Mouse (Mus musculus) C2C12 (cell line): ENCODE data around the gene Agap2. TPM values are rescaled to one million over a fixed set of nuclear protein-coding genes. Genes with fewer than 3 reads are reported as not detected.
A peak's percentile ranks its signal among the peaks of the same experiment; 100 is the strongest.
"Not testable (repeated sequence)": the region's sequence is repeated elsewhere in the genome, so short reads cannot be mapped to it uniquely, and the experiment has no call there.

Experiments
- H3K27me3 ChIP-seq: one replicate; pipeline ENCODE4 v1.6.1; 2011; ENCODE audit not compliant: control insufficient read depth, insufficient read depth, insufficient read length
- H3K36me3 ChIP-seq: one replicate; pipeline ENCODE4 v1.6.1; 2011; ENCODE audit not compliant: control insufficient read depth, insufficient read depth
- H3K4me3 ChIP-seq: one replicate; pipeline ENCODE4 v1.5.1; 2011; ENCODE audit warnings: mild to moderate bottlenecking, control low read depth; ENCODE audit not compliant: poor library complexity, insufficient read depth, severe bottlenecking
- H3K79me2 ChIP-seq: one replicate; pipeline ENCODE4 v1.6.1; 2011; ENCODE audit not compliant: control insufficient read depth, insufficient read depth
- H3K79me3 ChIP-seq: one replicate; pipeline ENCODE4 v1.6.1; 2011; ENCODE audit warnings: low read depth, control low read depth
- H3ac ChIP-seq: one replicate; pipeline ENCODE3; 2011; ENCODE audit warnings: low read depth; ENCODE audit not compliant: control insufficient read depth, insufficient read length
- CEBPB ChIP-seq: IDR thresholded peaks from one replicate; pipeline ENCODE4 v1.6.1; 2011; ENCODE audit warnings: low read depth, mild to moderate bottlenecking, control low read depth, moderate library complexity
- CTCF ChIP-seq: IDR thresholded peaks from one replicate; pipeline ENCODE4 v1.5.1; 2011; ENCODE audit not compliant: control insufficient read depth, insufficient read depth, insufficient read length
- FOSL1 ChIP-seq: IDR thresholded peaks from one replicate; pipeline ENCODE4 v1.8.0; 2011; ENCODE audit warnings: mild to moderate bottlenecking, low read length; ENCODE audit not compliant: poor library complexity, insufficient read depth, severe bottlenecking
- MAX ChIP-seq: IDR thresholded peaks from one replicate; pipeline ENCODE4 v1.6.1; 2011; ENCODE audit warnings: mild to moderate bottlenecking, control low read depth
- MYOD1 ChIP-seq: IDR thresholded peaks from one replicate; pipeline ENCODE4 v1.6.1; 2011; ENCODE audit warnings: low read depth; ENCODE audit not compliant: control insufficient read depth, insufficient read length
- MYOG ChIP-seq: IDR thresholded peaks from one replicate; pipeline ENCODE4 v1.6.1; 2011; ENCODE audit not compliant: control insufficient read depth, insufficient read length; ENCODE audit errors: extremely low read depth
- USF1 ChIP-seq: IDR thresholded peaks from one replicate; pipeline ENCODE4 v1.6.1; 2011; ENCODE audit warnings: low read depth, mild to moderate bottlenecking, control low read depth, moderate library complexity
- polyA plus RNA-seq: library from polyadenylated mRNA; unstranded; fragments of >200 nt; fragmentation: generic; extraction: Trizol; gene quantifications from one replicate; pipeline ENCODE4 v1.2.1, GENCODE M21; 2012; ENCODE audit warnings: missing spikeins

Agap2 gene
- polyA plus RNA-seq, 1 experiment = 3.2 TPM

DNA sequence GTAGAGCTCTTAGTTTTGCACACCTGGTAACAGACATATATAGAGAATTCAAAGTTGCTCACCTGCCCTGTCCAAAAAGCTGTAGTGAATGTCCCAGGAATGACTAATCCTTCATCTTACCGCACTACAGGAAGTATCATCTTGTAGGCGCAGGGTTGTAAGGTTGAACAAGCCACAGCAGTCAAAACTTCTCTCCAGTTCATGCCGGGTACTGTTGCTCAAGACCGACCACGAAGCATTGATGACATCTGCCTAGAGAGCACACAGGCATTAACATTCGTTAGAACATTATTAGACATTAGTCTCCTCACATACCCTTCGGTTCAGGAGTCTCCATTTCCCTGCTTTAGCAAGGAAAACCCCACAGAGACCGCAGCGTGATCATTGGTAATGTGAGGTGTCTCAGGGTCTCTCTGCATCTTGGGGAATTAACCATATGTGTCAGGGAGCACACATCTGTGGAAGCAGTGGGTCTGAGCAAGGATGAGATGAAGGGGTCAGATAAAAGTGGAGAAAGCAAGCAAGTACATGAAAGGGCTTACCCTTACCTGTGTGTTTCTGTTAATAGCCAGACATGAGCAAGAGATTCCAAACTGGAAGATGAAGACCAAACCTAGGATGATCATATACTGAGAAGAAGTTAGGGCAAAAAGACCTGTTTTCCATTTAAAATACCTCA is 6.6 kb upstream of the Agap2 start:
- Histone ChIP-seq H3K79me2 (peaks cover 55% of the 10 kb centered on the region), H3K36me3 (peaks cover 40% of the 10 kb centered on the region), H3K4me3 (no peak overlapping the region), H3ac (peak overlapping the region; percentile 27), H3K27me3 (no peaks in the 10 kb centered on the region), H3K79me3 (peaks cover 33% of the 10 kb centered on the region)
- TF ChIP-seq CEBPB (peak; percentile 60), MYOG (no peak)

DNA sequence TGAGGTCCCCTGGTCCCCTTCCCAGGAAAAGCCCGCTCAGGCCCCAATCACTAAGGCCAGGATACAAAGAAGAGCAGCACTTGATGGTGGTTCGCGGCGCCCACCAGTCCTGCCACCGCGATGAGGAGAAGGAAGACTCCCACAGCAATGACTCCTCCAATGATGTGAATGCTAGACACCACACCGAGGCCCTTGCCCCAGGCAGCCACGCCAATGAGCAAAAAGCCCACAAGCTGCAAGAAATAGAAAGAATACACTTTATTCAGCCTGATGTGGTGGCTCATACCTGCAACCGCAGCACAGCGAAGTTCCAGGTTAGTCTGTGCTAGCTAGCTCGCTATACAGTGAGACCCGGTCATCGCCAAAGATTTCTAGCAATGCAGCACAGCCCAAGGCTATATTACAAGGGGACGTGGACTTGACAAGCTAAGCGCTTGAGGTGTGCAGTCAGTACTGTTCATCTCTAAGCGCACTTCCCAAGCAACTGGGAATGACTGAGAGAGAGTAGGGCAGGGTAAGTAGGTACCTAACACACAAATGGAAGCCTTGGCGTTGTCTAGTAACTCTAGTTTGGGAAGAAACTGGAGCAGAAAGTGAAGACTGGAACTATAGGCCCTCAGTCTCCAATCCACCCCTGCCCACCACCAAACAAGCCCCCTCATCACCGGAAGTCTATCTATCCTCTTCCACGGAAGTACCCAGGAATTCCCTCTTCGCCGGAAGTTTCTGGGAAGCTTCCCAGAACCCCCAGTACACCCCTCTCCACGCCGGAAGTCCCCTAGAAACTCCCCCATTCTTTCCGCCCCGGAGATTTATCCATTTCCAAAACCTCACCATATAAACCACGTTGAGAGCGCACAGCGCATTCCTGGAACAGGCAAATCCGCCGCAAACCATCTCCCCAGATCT is 5.5 kb upstream of the Agap2 start:
- H3ac ChIP-seq = peak overlapping the region; percentile 74
- peaks cover 22% of the 10 kb centered on the region for H3K79me3 ChIP-seq
- H3K27me3 ChIP-seq = no peaks in the 10 kb centered on the region
- peaks cover 39% of the 10 kb centered on the region for H3K36me3 ChIP-seq
- H3K79me2 ChIP-seq = peaks cover 45% of the 10 kb centered on the region
- TF ChIP-seq FOSL1 (no peak), CEBPB (no peak), CTCF (no peak), MAX (no peak), MYOG (no peak), MYOD1 (no peak), USF1 (no peak)
- H3K4me3 ChIP-seq = peak overlapping the region; percentile 82

GRCm38 (mm10) chr10:127070190-127071121 is 4.6 kb upstream of the Agap2 start, which contains the start of gene Tspan31:
Tspan31 (minus strand) TSS chr10:127070264.
- Histone ChIP-seq H3ac (peak within 1 kb of the TSS; percentile 90), H3K79me2 (peaks cover 36% of the 10 kb centered on the region), H3K36me3 (peaks cover 30% of the 10 kb centered on the region), H3K79me3 (peaks cover 13% of the 10 kb centered on the region), H3K4me3 (peak within 1 kb of the TSS; percentile 82), H3K27me3 (no peaks in the 10 kb centered on the region)
- no peak for TF ChIP-seq MAX

DNA sequence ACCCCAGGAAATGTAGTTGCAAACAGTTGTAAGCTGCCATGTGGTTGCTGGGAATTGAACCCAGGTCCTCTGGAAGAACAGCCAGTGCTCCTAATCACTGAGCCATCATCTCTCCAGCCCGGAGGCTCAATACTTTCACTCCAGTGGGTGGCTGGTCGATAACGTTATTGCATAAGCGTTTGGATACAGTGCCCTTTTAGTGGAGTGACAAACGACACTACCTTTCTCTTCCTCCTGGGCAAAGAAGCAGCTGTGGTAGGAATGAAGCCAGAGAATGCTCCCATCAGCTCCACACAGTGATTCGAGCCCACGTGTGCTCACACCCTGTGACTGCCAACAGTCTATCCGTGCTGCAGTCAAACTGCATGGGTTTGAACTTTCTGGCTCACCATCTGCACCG is 3.9 kb upstream of the Agap2 start:
- Histone ChIP-seq H3ac (no peak overlapping the region), H3K27me3 (no peaks in the 10 kb centered on the region), H3K79me2 (peaks cover 28% of the 10 kb centered on the region), H3K79me3 (peaks cover 9% of the 10 kb centered on the region), H3K4me3 (peak overlapping the region; percentile 82), H3K36me3 (peaks cover 23% of the 10 kb centered on the region)
- TF ChIP-seq MYOG (no peak), CTCF (no peak), USF1 (no peak)

GRCm38 (mm10) chr10:127072270-127072669 is 2.8 kb upstream of the Agap2 start:
- H3K27me3 ChIP-seq, H3K4me3 ChIP-seq, H3K79me3 ChIP-seq, H3ac ChIP-seq: not testable (repeated sequence)
- H3K36me3 ChIP-seq = peaks cover 12% of the 10 kb centered on the region
- H3K79me2 ChIP-seq = peaks cover 18% of the 10 kb centered on the region

DNA sequence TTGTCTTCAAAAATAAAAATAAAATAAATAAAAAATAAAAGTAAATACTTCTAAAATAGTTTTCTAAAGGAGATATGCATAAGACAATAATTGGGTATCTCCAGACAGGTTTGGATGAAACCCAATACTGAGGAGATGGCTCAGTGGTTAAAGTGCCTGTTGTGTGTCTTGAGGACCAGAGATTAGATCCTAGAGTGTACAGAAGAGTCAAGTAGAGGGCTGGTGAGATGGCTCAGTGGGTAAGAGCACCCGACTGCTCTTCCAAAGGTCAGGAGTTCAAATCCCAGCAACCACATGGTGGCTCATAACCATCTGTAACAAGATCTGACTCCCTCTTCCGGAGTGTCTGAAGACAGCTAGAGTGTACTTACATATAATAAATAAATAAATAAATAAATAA is 2.1 kb upstream of the Agap2 start:
- H3K79me3 ChIP-seq, H3ac ChIP-seq, H3K27me3 ChIP-seq, H3K36me3 ChIP-seq, H3K4me3 ChIP-seq: not testable (repeated sequence)
- H3K79me2 ChIP-seq = peaks cover 15% of the 10 kb centered on the region
